Mouse (Mus musculus): ENCODE results near the gene Cdkl4. TPM values are rescaled to one million over a fixed set of nuclear protein-coding genes. Genes with fewer than 3 reads are reported as not detected.

Cdkl4 gene
- total and polyA plus RNA-seq, 3 experiments = 0.42 to 0.71 TPM; not detected in 1

- no peak for TF ChIP-seq ZMIZ1 (IDR thresholded peaks at IDR 0.05; ENCODE audit: low read depth, low read length)
- TF ChIP-seq ZKSCAN1 (IDR thresholded peaks at IDR 0.05; ENCODE audit: low read depth, low read length) = no peak
- no peak for TF ChIP-seq CHD1 (IDR thresholded peaks at IDR 0.05; ENCODE audit: low read depth, low read length)
Measured at GRCm38 (mm10) chr17:80501037-80501804, 76.4 kb downstream of the Cdkl4 start (continued).

- no peak for DNase-seq (ENCODE audit: low read depth, low spot score)
- Histone ChIP-seq H3K36me3 (ENCODE audit: control insufficient read depth in 1 of 2, insufficient read depth in 2 of 2, low read length in 2 of 2) (peaks cover 0 to 24% of the 10 kb centered on the region in 2 experiments; a peak in 2 of 4 replicates), H3K27ac (ENCODE audit: control insufficient read depth, low read depth, low read length) (no peak overlapping the region; the same call in 1 of the 2 replicates), H3K4me1 (ENCODE audit: control insufficient read depth in 1 of 2, insufficient read depth in 2 of 2, low read length in 2 of 2) (peaks cover 24 to 37% of the 10 kb centered on the region in 2 experiments), H3K4me3 (ENCODE audit: control insufficient read depth in 1 of 2, insufficient read depth in 1 of 2, low read depth in 2 of 2, low read length in 2 of 2) (no peak overlapping the region), H3K9me3 (replicated peaks; ENCODE audit: insufficient read depth, low read length) (no peaks in the 10 kb centered on the region), H3K9ac (ENCODE audit: control insufficient read depth, low read depth, low read length, poor library complexity, severe bottlenecking) (no peak overlapping the region), H3K27me3 (ENCODE audit: control insufficient read depth in 1 of 2, insufficient read depth in 2 of 2, low read length in 2 of 2) (no peaks in the 10 kb centered on the region), H3K79me2 (ENCODE audit: control insufficient read depth, insufficient read depth, low read length, poor library complexity) (no peaks in the 10 kb centered on the region)
- TF ChIP-seq POLR2AphosphoS5 (IDR thresholded peaks at IDR 0.05; ENCODE audit: borderline replicate concordance, low read depth, low read length) (no peak), USF1 (IDR thresholded peaks at IDR 0.05; ENCODE audit: low read depth, low read length) (no peak), POLR2A (IDR thresholded peaks at IDR 0.05; ENCODE audit: control insufficient read depth in 1 of 2, insufficient read depth in 1 of 2, low read depth in 1 of 2, low read length in 2 of 2, poor library complexity in 1 of 2) (no peak)
Measured at GRCm38 (mm10) chr17:80500025-80500424, 77.6 kb downstream of the Cdkl4 start.

- TF ChIP-seq ZC3H11A (IDR thresholded peaks at IDR 0.05; ENCODE audit: low read depth, low read length) (no peak), ETS1 (IDR thresholded peaks at IDR 0.05; ENCODE audit: low read depth, low read length) (peak; percentile 49; the same call in 1 of the 2 replicates), POLR2AphosphoS2 (IDR thresholded peaks at IDR 0.05; ENCODE audit: low read length) (no peak), KAT2A (conservative IDR thresholded peaks at IDR 0.05; ENCODE audit: low read depth, low read length) (no peak), MEF2A (IDR thresholded peaks at IDR 0.05; ENCODE audit: extremely low read depth, insufficient replicate concordance, low read depth, low read length, poor library complexity, severe bottlenecking) (no peak), MAX (IDR thresholded peaks at IDR 0.05; ENCODE audit: low read length) (no peak), EP300 (IDR thresholded peaks at IDR 0.05; ENCODE audit: low read depth in 1 of 2, low read length in 2 of 2) (no peak), GATA1 (IDR thresholded peaks at IDR 0.05; ENCODE audit: low read depth, low read length) (peak; percentile 39; the same call in 1 of the 2 replicates), RAD21 (IDR thresholded peaks at IDR 0.05; ENCODE audit: low read depth, low read length) (no peak)
- Histone ChIP-seq H3K4me1 (ENCODE audit: control insufficient read depth in 1 of 2, insufficient read depth in 2 of 2, low read length in 2 of 2) (peaks cover 24 to 37% of the 10 kb centered on the region in 2 experiments), H3K27ac (ENCODE audit: control insufficient read depth, low read depth, low read length) (peak overlapping the region; percentile 22; the same call in 1 of the 2 replicates), H3K36me3 (ENCODE audit: control insufficient read depth in 1 of 2, insufficient read depth in 2 of 2, low read length in 2 of 2) (peaks cover 0 to 24% of the 10 kb centered on the region in 2 experiments; a peak in 2 of 4 replicates), H3K9ac (ENCODE audit: control insufficient read depth, low read depth, low read length, poor library complexity, severe bottlenecking) (no peak overlapping the region), H3K79me2 (ENCODE audit: control insufficient read depth, insufficient read depth, low read length, poor library complexity) (no peaks in the 10 kb centered on the region), H3K27me3 (ENCODE audit: control insufficient read depth in 1 of 2, insufficient read depth in 2 of 2, low read length in 2 of 2) (no peaks in the 10 kb centered on the region), H3K9me3 (replicated peaks; ENCODE audit: insufficient read depth, low read length) (no peaks in the 10 kb centered on the region), H3K4me3 (ENCODE audit: control insufficient read depth in 1 of 2, insufficient read depth in 1 of 2, low read depth in 2 of 2, low read length in 2 of 2) (no peak overlapping the region)
- peak; percentile 55 for DNase-seq (ENCODE audit: low read depth, low spot score)
Measured at GRCm38 (mm10) chr17:80498600-80499268, 78.9 kb downstream of the Cdkl4 start.
